1 mouse cellular context compared by ENCODE assay signal in the genomic region with DNA sequence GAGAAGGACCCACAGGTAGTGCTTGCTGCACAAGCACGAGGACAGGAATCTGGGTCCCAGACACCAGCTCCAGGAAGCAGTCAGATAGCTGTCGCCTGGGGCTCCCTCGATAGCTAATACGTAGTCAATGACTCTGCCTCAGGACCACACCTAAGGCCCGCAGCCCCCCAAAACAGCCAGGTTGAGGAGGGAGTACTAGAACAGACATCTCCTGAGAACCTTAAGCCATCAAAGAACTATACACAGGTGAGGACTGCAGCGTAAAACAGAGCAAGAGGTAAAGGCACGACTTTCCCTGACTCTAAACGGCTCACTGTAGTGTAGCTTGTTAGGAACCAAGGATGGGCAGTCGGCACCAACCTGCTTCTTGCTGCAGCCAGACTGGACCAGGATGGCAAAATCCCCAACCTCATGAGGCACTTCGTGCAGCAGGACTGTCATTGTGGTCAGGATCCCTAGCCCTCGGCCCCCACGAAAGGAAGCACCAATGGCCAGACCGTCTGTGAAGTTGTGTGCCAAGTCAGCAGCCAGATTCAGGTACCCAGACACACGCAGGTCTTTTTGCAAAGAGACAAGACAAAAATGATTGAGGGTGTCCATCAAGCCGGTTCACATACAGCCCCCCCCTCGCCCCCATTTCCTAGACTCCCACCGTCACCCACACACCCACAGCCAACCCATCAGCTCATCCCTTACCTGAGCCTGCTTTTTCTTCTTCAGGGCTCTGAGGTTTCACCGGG.
TF ChIP-seq lines count a peak whose summit lies in the region.

No protein-coding gene starts in this region.

TF ChIP-seq in CH12.LX, 34 proteins besides CTCF, POLR2A, EP300 and RAD21 (continued from another document):
- TF ChIP-seq CHD2 (IDR thresholded peaks at IDR 0.05; ENCODE audit: low read length): no peak
- no peak for TF ChIP-seq TBP (conservative IDR thresholded peaks at IDR 0.05; ENCODE audit: low read depth, low read length)
